Mouse (Mus musculus) gastrocnemius, adult 2 months (tissue): Measurements from ENCODE around the gene Olfr1340. TPM values are rescaled to one million over a fixed set of nuclear protein-coding genes. Genes with fewer than 3 reads are reported as not detected.

Source experiments
- DNase-seq: peaks from one replicate; pipeline ENCODE4 v3.0.0; 2022
- H3K27ac ChIP-seq: fragments of 200-600 bp; 2 replicates; pipeline ENCODE4 v1.8.1; 2022; ENCODE audit warnings: mild to moderate bottlenecking
- H3K4me3 ChIP-seq: fragments of 200-600 bp; 2 replicates; pipeline ENCODE4 v1.8.1; 2022; ENCODE audit warnings: mild to moderate bottlenecking, moderate library complexity
- CTCF ChIP-seq: fragments of 200-600 bp; IDR thresholded peaks from 2 replicates; pipeline ENCODE4 v1.8.1; 2022; ENCODE audit warnings: antibody characterized with exemption, mild to moderate bottlenecking, moderate library complexity
- intact Hi-C: fragments of 180-260 bp; cut with DNase I; formaldehyde crosslinking; loops from one replicate; pipeline ENCODE4 v1.15.1; 2025
- long read RNA-seq, 2 experiments: library from polyadenylated mRNA; stranded (forward); transcript quantifications; one replicate each; pipeline ENCODE4 v2.0.0; 2021
- total RNA-seq, 2 experiments: library from RNA; stranded (reverse); gene quantifications; 2 replicates each; pipeline ENCODE4 v1.2.3; 2021

Gene Olfr1340
- not detected for total RNA-seq
- long read RNA-seq, experiment 1 = 0 reads
- long read RNA-seq, experiment 2 = 0 reads

- DNase-seq = no peak
- Histone ChIP-seq H3K27ac (no peak within 1 kb of the TSS), H3K4me3 (no peak within 1 kb of the TSS)
- TF ChIP-seq CTCF = no peak
- intact Hi-C loops = no loop called here
These were observed at the start of gene Olfr1340 for GRCm38 (mm10) chr4:118719838-118720237. Gene Olfr1340 (plus strand): TSS chr4:118720138.

- no peak for DNase-seq
- H3K27ac ChIP-seq = no peak overlapping the region
- H3K4me3 ChIP-seq = no peak overlapping the region
- TF ChIP-seq CTCF = no peak
- intact Hi-C loops = no loop called here
These were observed 32.9 kb upstream of the Olfr1340 start for GRCm38 (mm10) chr4:118687086-118687485.

GRCm38 (mm10) chr4:118692412-118692973 lies 27.4 kb upstream of the Olfr1340 start, which contains the start of gene Olfr1342:
Gene Olfr1342 (minus strand): TSS chr4:118692756.
- TF ChIP-seq CTCF = no peak
- intact Hi-C loops = no loop called here
- Histone ChIP-seq H3K4me3 (no peak within 1 kb of the TSS), H3K27ac (no peak within 1 kb of the TSS)
- DNase-seq = no peak

DNA sequence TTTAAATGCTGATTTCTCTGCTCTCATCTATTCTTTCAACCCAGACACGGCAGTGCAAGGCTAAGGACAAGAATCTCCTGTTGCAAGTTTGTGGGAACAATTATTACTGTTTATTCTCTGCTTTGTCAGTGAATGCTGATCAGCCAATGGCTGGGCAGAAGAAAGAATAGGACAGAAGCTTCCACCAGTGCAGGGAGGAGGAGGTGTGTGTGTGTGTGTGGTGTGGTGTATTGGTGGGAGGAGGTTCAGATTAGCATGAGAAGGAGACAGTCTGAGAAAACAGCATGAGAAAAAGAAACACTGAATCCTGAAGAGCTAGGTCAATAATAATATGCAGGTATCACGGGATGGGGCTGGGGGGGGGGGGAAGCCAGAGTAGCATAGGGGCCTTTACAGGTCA lies 26.1 kb upstream of the Olfr1340 start:
- no peak for TF ChIP-seq CTCF
- intact Hi-C loops = no loop called here
- H3K27ac ChIP-seq = no peak overlapping the region
- no peak for DNase-seq
- no peak overlapping the region for H3K4me3 ChIP-seq

GRCm38 (mm10) chr4:118703223-118703622 lies 16.7 kb upstream of the Olfr1340 start, which contains the start of gene Olfr1341:
Gene Olfr1341 (plus strand): TSS chr4:118703523.
- intact Hi-C loops = no loop called here
- no peak within 1 kb of the TSS for H3K4me3 ChIP-seq
- H3K27ac ChIP-seq = no peak within 1 kb of the TSS
- TF ChIP-seq CTCF = no peak
- DNase-seq = no peak

DNA sequence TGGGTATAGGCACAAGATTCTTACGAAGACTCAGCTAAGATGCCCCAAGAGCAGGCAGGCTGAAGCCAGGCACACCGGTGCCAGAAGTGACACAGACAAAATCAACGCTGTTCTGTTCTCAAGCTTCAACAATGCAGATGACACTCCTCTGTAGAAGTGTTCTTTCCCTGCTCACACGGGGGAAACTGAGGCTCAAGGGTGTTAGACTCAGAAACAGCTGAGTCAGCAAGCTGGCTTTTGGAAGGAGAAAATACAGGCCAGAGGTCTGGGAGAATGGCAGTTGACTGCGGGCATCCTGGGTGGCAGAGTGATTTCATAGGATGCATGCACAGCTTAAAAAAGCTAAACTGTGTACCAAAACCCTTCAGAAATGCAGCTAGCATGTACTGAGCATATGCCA lies 11.9 kb upstream of the Olfr1340 start:
- TF ChIP-seq CTCF = no peak
- Histone ChIP-seq H3K4me3 (no peak overlapping the region), H3K27ac (no peak overlapping the region)
- intact Hi-C loops = no loop called here
- no peak for DNase-seq

DNA sequence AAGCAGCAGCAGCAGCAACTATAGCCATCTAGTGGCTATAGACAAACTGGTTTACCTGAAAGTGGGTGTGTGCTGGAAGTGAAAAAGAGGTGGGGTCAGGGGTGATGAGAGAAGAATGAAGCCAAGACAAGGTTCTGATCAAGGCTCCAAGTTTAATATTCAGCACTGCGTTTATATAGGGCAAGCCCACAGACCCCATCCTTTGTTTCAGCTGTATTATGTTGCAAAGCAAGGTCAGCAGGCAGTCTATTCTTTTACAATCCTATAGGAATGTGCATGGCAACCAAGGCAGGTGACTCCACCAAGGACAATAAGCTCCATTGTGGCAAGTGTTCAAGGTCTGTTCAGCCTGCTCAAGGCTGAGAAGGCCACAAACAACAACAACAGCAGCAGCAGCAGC lies 8.3 kb upstream of the Olfr1340 start:
- intact Hi-C loops = no loop called here
- no peak for TF ChIP-seq CTCF
- DNase-seq = no peak
- H3K4me3 ChIP-seq = no peak overlapping the region
- H3K27ac ChIP-seq = no peak overlapping the region

DNA sequence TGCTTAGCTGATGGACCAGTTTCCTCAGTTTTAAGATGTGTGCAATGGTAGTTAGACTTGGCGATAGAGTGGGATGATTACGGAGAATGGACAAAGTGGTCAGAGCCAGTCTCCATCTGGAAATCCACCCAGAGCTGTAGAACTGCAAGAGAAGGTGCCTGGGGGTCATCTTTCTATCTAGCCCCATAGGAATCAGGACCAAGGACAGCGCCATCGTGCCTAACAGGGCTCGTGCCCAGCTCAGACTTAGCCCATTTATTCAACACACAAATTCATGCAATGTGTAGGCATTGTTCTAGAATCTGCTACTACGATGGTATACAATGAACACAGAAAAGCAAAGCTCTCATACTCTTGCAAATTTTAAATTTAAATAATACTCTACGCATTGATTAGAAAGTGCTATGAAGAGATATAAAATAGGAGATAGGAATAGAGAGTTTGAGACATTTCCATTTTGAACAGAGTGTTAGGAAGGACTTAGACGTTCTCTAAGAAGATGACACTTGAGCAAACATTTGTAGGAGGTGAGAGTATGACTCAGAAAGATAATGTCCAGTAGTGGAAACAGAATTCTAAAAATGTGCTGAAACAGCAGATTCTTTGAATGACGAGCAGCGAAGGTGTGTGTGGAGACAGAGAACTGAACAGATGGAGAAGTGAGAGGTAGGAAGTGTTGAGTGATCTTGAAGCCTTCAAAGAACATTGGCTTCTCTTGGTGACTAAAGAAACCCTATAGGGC lies 2.0 kb downstream of the Olfr1340 start:
- no peak overlapping the region for H3K27ac ChIP-seq
- TF ChIP-seq CTCF = no peak
- intact Hi-C loops = no loop called here
- no peak overlapping the region for H3K4me3 ChIP-seq
- DNase-seq = no peak

GRCm38 (mm10) chr4:118731875-118732274 lies 11.9 kb downstream of the Olfr1340 start, which contains the start of gene Olfr1339:
Gene Olfr1339 (plus strand): TSS chr4:118732175.
- Histone ChIP-seq H3K4me3 (no peak within 1 kb of the TSS), H3K27ac (no peak within 1 kb of the TSS)
- no peak for TF ChIP-seq CTCF
- no peak for DNase-seq
- intact Hi-C loops = no loop called here

- intact Hi-C loops = no loop called here
- TF ChIP-seq CTCF = no peak
- Histone ChIP-seq H3K27ac (no peak overlapping the region), H3K4me3 (no peak overlapping the region)
- DNase-seq = no peak
These were observed 19.6 kb downstream of the Olfr1340 start for GRCm38 (mm10) chr4:118739574-118739973.

- DNase-seq = no peak
- H3K4me3 ChIP-seq = no peak overlapping the region
- H3K27ac ChIP-seq = no peak overlapping the region
- intact Hi-C loops = no loop called here
- no peak for TF ChIP-seq CTCF
These were observed 21.2 kb downstream of the Olfr1340 start for GRCm38 (mm10) chr4:118740988-118741698.

DNA sequence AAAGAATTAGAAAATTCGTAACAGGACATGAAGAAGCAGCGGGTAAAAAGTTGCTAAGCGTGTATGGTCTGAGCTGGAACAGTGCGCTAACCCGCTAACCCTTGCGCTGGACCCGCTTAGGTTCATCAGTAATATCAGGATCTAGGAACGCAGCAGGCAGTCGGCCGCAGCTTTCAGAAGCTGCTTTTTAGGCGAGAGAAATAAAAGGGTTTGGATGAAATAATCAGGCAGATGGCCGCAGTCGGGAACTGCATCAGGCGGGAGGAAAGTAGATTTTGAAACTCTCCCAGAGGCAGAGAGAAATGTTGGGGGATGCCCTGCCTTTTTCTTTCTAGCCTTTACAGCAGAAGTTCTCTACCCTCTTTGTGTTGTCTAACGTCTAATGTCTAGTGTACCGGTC lies 21.9 kb downstream of the Olfr1340 start:
- Histone ChIP-seq H3K27ac (no peak overlapping the region), H3K4me3 (no peak overlapping the region)
- no peak for TF ChIP-seq CTCF
- DNase-seq = no peak
- intact Hi-C loops = no loop called here

GRCm38 (mm10) chr4:118758637-118759036 lies 38.7 kb downstream of the Olfr1340 start, which contains the start of gene Olfr1338:
Gene Olfr1338 (minus strand): TSS chr4:118758737.
- intact Hi-C loops = no loop called here
- Histone ChIP-seq H3K4me3 (no peak within 1 kb of the TSS), H3K27ac (no peak within 1 kb of the TSS)
- no peak for TF ChIP-seq CTCF
- no peak for DNase-seq

Other genes with a start within 250 kb of the Olfr1340 start
- 10 to 100 TPM; 12.6 to 18.5 TPM for gene Tie1, start 230.1 kb upstream of the Olfr1340 start, total RNA-seq
- not detected for gene 2610528J11Rik, start 193.1 kb upstream of the Olfr1340 start, total RNA-seq
- not detected for gene Tmem125, start 176.1 kb upstream of the Olfr1340 start, total RNA-seq
- gene Cfap57, start 99.4 kb upstream of the Olfr1340 start, total RNA-seq = not detected
- gene Ebna1bp2, start 99.3 kb upstream of the Olfr1340 start, total RNA-seq = 10 to 100 TPM; 24.9 to 26.7 TPM
- gene Olfr62, start 61.2 kb upstream of the Olfr1340 start, total RNA-seq = not detected
- gene Olfr1342, start 27.4 kb upstream of the Olfr1340 start, total RNA-seq = not detected
- not detected for gene Olfr1341, start 16.6 kb upstream of the Olfr1340 start, total RNA-seq
- gene Olfr1339, start 12.0 kb downstream of the Olfr1340 start, total RNA-seq = not detected
- not detected for gene Olfr1338, start 38.6 kb downstream of the Olfr1340 start, total RNA-seq
- not detected for gene Olfr1337, start 62.4 kb downstream of the Olfr1340 start, total RNA-seq
- gene Olfr1335, start 89.8 kb downstream of the Olfr1340 start, total RNA-seq = not detected
- gene Olfr1333, start 116.1 kb downstream of the Olfr1340 start, total RNA-seq = not detected
- gene Olfr1331, start 144.5 kb downstream of the Olfr1340 start, total RNA-seq = not detected
- gene Olfr1330, start 168.5 kb downstream of the Olfr1340 start, total RNA-seq = not detected
- not detected for gene Olfr1329, start 197.3 kb downstream of the Olfr1340 start, total RNA-seq
- not detected for gene Olfr1328, start 218.5 kb downstream of the Olfr1340 start, total RNA-seq
- gene Lao1, start 241.4 kb downstream of the Olfr1340 start, total RNA-seq = under 1 TPM; 0.28 to 0.64 TPM